Mouse (Mus musculus) heart, embryonic 12.5 days (tissue): ENCODE measurements around the gene Opa3. TPM values are rescaled to one million over a fixed set of nuclear protein-coding genes. Genes with fewer than 3 reads are reported as not detected.
A peak's percentile ranks its signal among the peaks of the same experiment; 100 is the strongest.

Experiments
- ATAC-seq: fragments of 200-750 bp; cut with Nextera tagmentation; 2 replicates; pipeline ENCODE4 v1.8.0; 2017; ENCODE audit warnings: moderate TSS enrichment, moderate library complexity; ENCODE audit not compliant: insufficient number of reproducible peaks, low FRiP score
- H3K27ac ChIP-seq: fragments of 300-500 bp; sonication (generic); 2 replicates; pipeline ENCODE4 v1.5.1; 2016; ENCODE audit warnings: mild to moderate bottlenecking, moderate library complexity; ENCODE audit not compliant: poor library complexity, severe bottlenecking
- H3K27me3 ChIP-seq: fragments of 300-500 bp; sonication (generic); replicated peaks from 2 replicates; pipeline ENCODE4 v1.6.1; 2016; ENCODE audit warnings: mild to moderate bottlenecking, moderate library complexity
- H3K36me3 ChIP-seq: fragments of 300-500 bp; sonication (generic); 2 replicates; pipeline ENCODE4 v1.6.1; 2016; ENCODE audit warnings: mild to moderate bottlenecking, moderate library complexity
- H3K4me1 ChIP-seq: fragments of 300-500 bp; sonication (generic); replicated peaks from 2 replicates; pipeline ENCODE4 v1.6.1; 2016; ENCODE audit warnings: mild to moderate bottlenecking
- H3K4me2 ChIP-seq: fragments of 300-500 bp; sonication (generic); 2 replicates; pipeline ENCODE4 v1.6.1; 2016; ENCODE audit warnings: mild to moderate bottlenecking, moderate library complexity
- H3K4me3 ChIP-seq: fragments of 300-500 bp; sonication (generic); 2 replicates; pipeline ENCODE4 v1.5.1; 2016; ENCODE audit warnings: mild to moderate bottlenecking
- H3K9ac ChIP-seq: fragments of 300-500 bp; sonication (generic); 2 replicates; pipeline ENCODE4 v1.6.1; 2016; ENCODE audit warnings: mild to moderate bottlenecking, moderate library complexity
- H3K9me3 ChIP-seq: fragments of 300-500 bp; sonication (generic); replicated peaks from 2 replicates; pipeline ENCODE4 v1.6.1; 2016; ENCODE audit warnings: mild to moderate bottlenecking, moderate library complexity
- WGBS: fragments of 180-500 bp; shearing (Covaris S2); methylation state at CpG from one replicate; pipeline ENCODE4 v1.1.7; 2016; 5-methylcytosine and 5-hydroxymethylcytosine counted together
- polyA plus RNA-seq: library from polyadenylated mRNA; unstranded; fragments of >200 nt; fragmentation: Nextera tagmentation; extraction: Ambion mirVana; gene quantifications from 2 replicates; pipeline ENCODE4 v1.2.1, GENCODE M21; 2016

Opa3 gene
- polyA plus RNA-seq, 1 experiment from 2014 or later: 37.0 TPM

GRCm38 (mm10) chr7:19246855-19247254 is 18.7 kb downstream of the Opa3 start:
- Histone ChIP-seq H3K9ac (no peak overlapping the region), H3K27me3 (no peaks in the 10 kb centered on the region), H3K36me3 (peaks cover 43% of the 10 kb centered on the region), H3K4me2 (no peak overlapping the region), H3K4me1 (no peaks in the 10 kb centered on the region), H3K27ac (no peak overlapping the region), H3K4me3 (no peak overlapping the region), H3K9me3 (no peaks in the 10 kb centered on the region)
- ATAC-seq: no peak
- 92% methylated on average over 1 of the region's 1 CpGs for WGBS

GRCm38 (mm10) chr7:19247511-19247910 is 19.4 kb downstream of the Opa3 start:
- Histone ChIP-seq H3K36me3 (peaks cover 43% of the 10 kb centered on the region), H3K9me3 (no peaks in the 10 kb centered on the region), H3K4me2 (no peak overlapping the region), H3K27ac (no peak overlapping the region), H3K4me1 (no peaks in the 10 kb centered on the region), H3K9ac (no peak overlapping the region), H3K27me3 (no peaks in the 10 kb centered on the region), H3K4me3 (no peak overlapping the region)
- WGBS: 94% methylated on average over 2 of the region's 2 CpGs
- ATAC-seq: no peak

- Histone ChIP-seq H3K9ac (no peak overlapping the region), H3K9me3 (no peaks in the 10 kb centered on the region), H3K27me3 (no peaks in the 10 kb centered on the region), H3K27ac (no peak overlapping the region), H3K4me1 (no peaks in the 10 kb centered on the region), H3K4me3 (no peak overlapping the region), H3K4me2 (no peak overlapping the region), H3K36me3 (peaks cover 41% of the 10 kb centered on the region)
- WGBS: 87% methylated on average over 4 of the region's 4 CpGs
- no peak for ATAC-seq
Observed at GRCm38 (mm10) chr7:19252078-19252477, 23.9 kb downstream of the Opa3 start.

- no peak overlapping the region for H3K4me3 ChIP-seq
- 64% methylated on average over 5 of the region's 5 CpGs for WGBS
- H3K9ac ChIP-seq: no peak overlapping the region
- H3K36me3 ChIP-seq: peaks cover 47% of the 10 kb centered on the region
- H3K27me3 ChIP-seq: no peaks in the 10 kb centered on the region
- H3K27ac ChIP-seq: no peak overlapping the region
- H3K4me1 ChIP-seq: no peaks in the 10 kb centered on the region; the same call in 1 of the 2 replicates
- no peak overlapping the region for H3K4me2 ChIP-seq
- H3K9me3 ChIP-seq: no peaks in the 10 kb centered on the region
- ATAC-seq: no peak
Observed at GRCm38 (mm10) chr7:19253437-19253836, 25.3 kb downstream of the Opa3 start.

DNA sequence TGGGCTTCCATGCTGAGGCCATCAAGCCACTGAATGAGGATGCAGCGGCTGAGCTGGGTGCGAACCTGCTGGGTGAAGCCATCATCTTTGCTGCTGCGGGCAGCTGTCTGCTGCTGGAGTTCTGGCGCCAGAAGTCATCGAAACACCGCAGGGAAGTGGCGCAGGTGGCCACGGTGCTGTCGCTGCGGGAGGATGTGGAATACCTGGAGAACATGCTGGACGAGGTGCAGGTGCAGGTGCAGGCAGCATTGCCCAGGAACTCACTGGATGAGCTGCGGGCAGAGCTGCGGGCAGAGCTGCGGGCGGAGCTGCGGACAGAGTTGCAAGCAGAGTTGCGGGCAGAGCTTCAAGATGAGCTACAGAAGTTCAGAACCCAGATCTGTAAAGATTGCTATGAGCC is 27.3 kb downstream of the Opa3 start:
- Histone ChIP-seq H3K9ac (no peak overlapping the region), H3K36me3 (peaks cover 67% of the 10 kb centered on the region), H3K4me3 (no peak overlapping the region), H3K4me1 (no peaks in the 10 kb centered on the region; the same call in 1 of the 2 replicates), H3K27ac (no peak overlapping the region), H3K27me3 (no peaks in the 10 kb centered on the region), H3K4me2 (no peak overlapping the region), H3K9me3 (no peaks in the 10 kb centered on the region)
- WGBS: 83% methylated on average over 17 of the region's 17 CpGs
- no peak for ATAC-seq

DNA sequence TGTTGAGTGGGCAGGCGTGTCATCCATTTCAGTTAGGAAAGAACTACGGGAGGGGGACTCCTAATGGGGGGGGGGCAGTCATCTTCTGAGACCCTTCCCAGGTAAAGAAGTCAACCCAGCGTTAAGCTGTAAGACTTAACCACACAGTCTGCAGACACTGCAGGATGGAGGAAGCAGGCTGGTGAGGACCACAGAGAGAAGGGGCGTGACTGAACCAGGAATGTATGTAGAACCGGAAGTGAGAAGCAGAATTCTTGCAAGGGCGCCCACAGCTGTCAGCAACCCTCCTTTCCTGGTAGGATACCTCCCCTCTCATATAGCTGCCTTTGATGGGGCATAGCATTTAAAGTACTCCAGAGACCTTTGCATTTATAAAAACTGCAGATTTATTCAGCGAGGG is 28.4 kb downstream of the Opa3 start:
- Histone ChIP-seq H3K4me1 (no peaks in the 10 kb centered on the region; the same call in 1 of the 2 replicates), H3K27ac (no peak overlapping the region), H3K9me3 (no peaks in the 10 kb centered on the region), H3K9ac (no peak overlapping the region), H3K4me3 (no peak overlapping the region), H3K4me2 (no peak overlapping the region), H3K36me3 (peaks cover 73% of the 10 kb centered on the region), H3K27me3 (no peaks in the 10 kb centered on the region)
- ATAC-seq: no peak
- 81% methylated on average over 7 of the region's 7 CpGs for WGBS

GRCm38 (mm10) chr7:19257390-19258022 is 29.4 kb downstream of the Opa3 start:
- Histone ChIP-seq H3K36me3 (peaks cover 82% of the 10 kb centered on the region), H3K27me3 (no peaks in the 10 kb centered on the region), H3K4me3 (no peak overlapping the region), H3K4me1 (no peaks in the 10 kb centered on the region; the same call in 1 of the 2 replicates), H3K4me2 (no peak overlapping the region), H3K9ac (no peak overlapping the region), H3K27ac (no peak overlapping the region; the same call in 1 of the 2 replicates), H3K9me3 (no peaks in the 10 kb centered on the region)
- peak; percentile 91 for ATAC-seq
- 37% methylated on average over 11 of the region's 11 CpGs for WGBS

GRCm38 (mm10) chr7:19258336-19258735 is 30.2 kb downstream of the Opa3 start:
- Histone ChIP-seq H3K27me3 (no peaks in the 10 kb centered on the region), H3K4me3 (no peak overlapping the region), H3K9me3 (no peaks in the 10 kb centered on the region), H3K4me2 (no peak overlapping the region), H3K4me1 (no peaks in the 10 kb centered on the region; the same call in 1 of the 2 replicates), H3K27ac (no peak overlapping the region), H3K36me3 (peaks cover 91% of the 10 kb centered on the region), H3K9ac (no peak overlapping the region)
- WGBS: 79% methylated on average over 3 of the region's 3 CpGs
- no peak for ATAC-seq

- no peak overlapping the region for H3K4me3 ChIP-seq
- 13% methylated on average over 7 of the region's 7 CpGs for WGBS
- no peaks in the 10 kb centered on the region for H3K27me3 ChIP-seq
- H3K4me2 ChIP-seq: 0 out of 2 replicates have a peak overlapping the region, but pooled peaks have one; percentile 19
- no peak for ATAC-seq
- H3K4me1 ChIP-seq: peaks cover 52% of the 10 kb centered on the region
- H3K27ac ChIP-seq: no peak overlapping the region
- peaks cover 76% of the 10 kb centered on the region for H3K36me3 ChIP-seq
- H3K9me3 ChIP-seq: no peaks in the 10 kb centered on the region
- 0 out of 2 replicates have a peak overlapping the region, but pooled peaks have one; percentile 16 for H3K9ac ChIP-seq
Observed at GRCm38 (mm10) chr7:19265147-19265546, 37.0 kb downstream of the Opa3 start.

DNA sequence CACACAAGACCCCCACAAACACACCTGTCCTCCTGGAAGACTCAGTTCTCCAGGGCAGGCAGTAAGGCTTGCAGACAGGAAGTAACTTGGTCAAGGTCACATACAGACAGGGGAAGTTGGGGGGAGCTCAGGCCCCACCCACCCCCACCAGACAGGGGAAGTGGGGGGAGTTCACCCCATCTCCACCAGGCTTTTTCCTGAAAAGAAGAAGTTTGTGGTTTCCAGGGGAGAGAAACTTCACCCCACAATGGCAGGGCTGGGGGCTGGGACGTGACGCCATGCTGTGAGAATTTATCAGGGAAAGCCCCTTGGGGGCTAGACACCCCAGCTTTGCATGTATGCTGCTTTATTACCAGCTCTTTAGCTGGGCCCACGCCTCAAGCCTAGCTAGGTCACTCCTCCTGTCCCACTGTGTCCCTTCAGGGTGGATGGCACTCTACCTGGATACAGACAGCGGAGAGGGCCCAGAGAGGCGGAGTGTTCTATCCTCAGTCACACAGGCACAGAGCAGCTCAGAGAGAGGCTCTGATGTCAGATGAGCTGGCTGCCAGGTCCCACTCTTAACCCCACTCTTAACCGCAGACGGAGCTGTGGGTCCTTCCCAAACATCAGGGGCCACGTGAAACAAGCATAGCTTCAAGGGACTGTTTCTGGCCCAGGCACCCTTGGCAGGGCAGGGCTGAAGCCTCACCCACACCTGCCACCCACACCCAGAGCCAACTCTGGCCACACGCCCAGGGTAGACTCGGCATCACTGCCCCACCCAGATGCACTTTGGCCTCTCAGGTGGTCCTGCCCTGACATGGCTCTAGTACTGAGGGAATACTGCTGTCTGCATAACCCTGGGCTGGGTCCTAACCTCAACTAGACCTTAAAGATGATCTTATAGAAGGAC is 38.0 kb downstream of the Opa3 start:
- H3K36me3 ChIP-seq: peaks cover 65% of the 10 kb centered on the region
- 0 out of 2 replicates have a peak overlapping the region, but pooled peaks have one; percentile 45 for H3K27ac ChIP-seq
- H3K4me1 ChIP-seq: peaks cover 52% of the 10 kb centered on the region
- peak overlapping the region; percentile 49 for H3K9ac ChIP-seq
- ATAC-seq: no peak
- H3K9me3 ChIP-seq: no peaks in the 10 kb centered on the region
- 63% methylated on average over 10 of the region's 10 CpGs for WGBS
- no peak overlapping the region for H3K4me3 ChIP-seq
- H3K27me3 ChIP-seq: no peaks in the 10 kb centered on the region
- H3K4me2 ChIP-seq: peak overlapping the region; percentile 22; the same call in 1 of the 2 replicates

GRCm38 (mm10) chr7:19267051-19267450 is 38.9 kb downstream of the Opa3 start:
- H3K4me1 ChIP-seq: peaks cover 52% of the 10 kb centered on the region
- H3K36me3 ChIP-seq: peaks cover 56% of the 10 kb centered on the region
- no peaks in the 10 kb centered on the region for H3K9me3 ChIP-seq
- H3K4me3 ChIP-seq: no peak overlapping the region
- no peaks in the 10 kb centered on the region for H3K27me3 ChIP-seq
- peak overlapping the region; percentile 49; the same call in 1 of the 2 replicates for H3K9ac ChIP-seq
- no peak for ATAC-seq
- peak overlapping the region; percentile 27 for H3K4me2 ChIP-seq
- H3K27ac ChIP-seq: peak overlapping the region; percentile 45
- 58% methylated on average over 10 of the region's 10 CpGs for WGBS
